Mouse (Mus musculus) stomach, embryonic 15.5 days (tissue): ENCODE results near the gene D330045A20Rik. TPM values are rescaled to one million over a fixed set of nuclear protein-coding genes. Genes with fewer than 3 reads are reported as not detected.
A peak's percentile ranks its signal among the peaks of the same experiment; 100 is the strongest.
"Not testable (repeated sequence)": the region's sequence is repeated elsewhere in the genome, so short reads cannot be mapped to it uniquely, and the experiment has no call there.

ENCODE experiments used
- ATAC-seq: fragments of 200-750 bp; cut with Nextera tagmentation; 2 replicates; pipeline ENCODE4 v1.8.0; 2017; ENCODE audit warnings: low read depth, moderate number of reproducible peaks, moderate TSS enrichment; ENCODE audit not compliant: insufficient read depth, low FRiP score
- H3K27ac ChIP-seq: fragments of 300-500 bp; sonication (generic); 2 replicates; pipeline ENCODE4 v1.5.1; 2015; ENCODE audit warnings: mild to moderate bottlenecking, inconsistent platforms
- H3K27me3 ChIP-seq: fragments of 300-500 bp; sonication (generic); replicated peaks from 2 replicates; pipeline ENCODE4 v1.6.1; 2015; ENCODE audit warnings: inconsistent platforms
- H3K36me3 ChIP-seq: fragments of 300-500 bp; sonication (generic); 2 replicates; pipeline ENCODE4 v1.6.1; 2015; ENCODE audit warnings: inconsistent platforms
- H3K4me1 ChIP-seq: fragments of 300-500 bp; sonication (generic); 2 replicates; pipeline ENCODE4 v1.6.1; 2015; ENCODE audit warnings: inconsistent platforms
- H3K4me2 ChIP-seq: fragments of 300-500 bp; sonication (generic); 2 replicates; pipeline ENCODE4 v1.6.1; 2015; ENCODE audit warnings: mild to moderate bottlenecking, inconsistent platforms
- H3K4me3 ChIP-seq: fragments of 300-500 bp; sonication (generic); replicated peaks from 2 replicates; pipeline ENCODE4 v1.5.1; 2015; ENCODE audit warnings: inconsistent platforms
- H3K9ac ChIP-seq: fragments of 300-500 bp; sonication (generic); 2 replicates; pipeline ENCODE4 v1.6.1; 2015; ENCODE audit warnings: inconsistent platforms
- H3K9me3 ChIP-seq: fragments of 300-500 bp; sonication (generic); 2 replicates; pipeline ENCODE4 v1.6.1; 2016; ENCODE audit warnings: inconsistent platforms
- WGBS: fragments of 180-500 bp; shearing (Covaris S2); methylation state at CpG from one replicate; pipeline ENCODE4 v1.1.7; 2015; 5-methylcytosine and 5-hydroxymethylcytosine counted together
- polyA plus RNA-seq: library from polyadenylated mRNA; unstranded; fragments of >200 nt; fragmentation: Nextera tagmentation; extraction: Ambion mirVana; gene quantifications from 2 replicates; pipeline ENCODE4 v1.2.1, GENCODE M21; 2015

D330045A20Rik gene
- polyA plus RNA-seq, 1 experiment from 2014 or later = 2.3 TPM

DNA sequence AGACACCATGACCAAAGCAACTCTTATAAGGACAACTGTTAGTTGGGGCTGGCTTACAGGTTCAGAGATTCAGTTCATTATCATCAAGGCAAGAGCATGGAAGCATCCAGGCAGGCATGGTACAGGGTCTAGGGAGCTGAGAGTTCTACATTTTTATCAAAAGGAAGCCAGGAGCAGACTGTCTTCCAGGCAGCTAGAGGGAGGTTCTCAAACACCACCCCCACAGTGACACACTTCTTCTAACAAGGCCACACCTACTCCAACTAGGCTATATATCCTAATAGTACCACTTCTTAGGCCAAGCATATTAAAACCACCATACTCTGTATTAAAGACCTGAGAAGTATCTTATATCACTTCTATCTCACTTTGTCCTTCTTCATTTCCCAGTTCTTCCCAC is 49.5 kb downstream of the D330045A20Rik start:
- Histone ChIP-seq H3K27me3 (no peaks in the 10 kb centered on the region), H3K9ac (no peak overlapping the region), H3K27ac (no peak overlapping the region), H3K9me3 (no peaks in the 10 kb centered on the region), H3K4me1 (no peaks in the 10 kb centered on the region), H3K4me2 (no peak overlapping the region), H3K36me3 (no peaks in the 10 kb centered on the region), H3K4me3 (no peak overlapping the region)
- ATAC-seq = no peak

- no peak overlapping the region for H3K4me3 ChIP-seq
- no peak for ATAC-seq
- H3K9me3 ChIP-seq = no peaks in the 10 kb centered on the region
- H3K27ac ChIP-seq = no peak overlapping the region
- H3K27me3 ChIP-seq = no peaks in the 10 kb centered on the region
- no peaks in the 10 kb centered on the region for H3K4me1 ChIP-seq
- H3K4me2 ChIP-seq = no peak overlapping the region
- no peak overlapping the region for H3K9ac ChIP-seq
- H3K36me3 ChIP-seq = no peaks in the 10 kb centered on the region
- WGBS = 75% methylated on average over 4 of the region's 4 CpGs
Measured at GRCm38 (mm10) chrX:139532293-139532692, 52.1 kb downstream of the D330045A20Rik start.

DNA sequence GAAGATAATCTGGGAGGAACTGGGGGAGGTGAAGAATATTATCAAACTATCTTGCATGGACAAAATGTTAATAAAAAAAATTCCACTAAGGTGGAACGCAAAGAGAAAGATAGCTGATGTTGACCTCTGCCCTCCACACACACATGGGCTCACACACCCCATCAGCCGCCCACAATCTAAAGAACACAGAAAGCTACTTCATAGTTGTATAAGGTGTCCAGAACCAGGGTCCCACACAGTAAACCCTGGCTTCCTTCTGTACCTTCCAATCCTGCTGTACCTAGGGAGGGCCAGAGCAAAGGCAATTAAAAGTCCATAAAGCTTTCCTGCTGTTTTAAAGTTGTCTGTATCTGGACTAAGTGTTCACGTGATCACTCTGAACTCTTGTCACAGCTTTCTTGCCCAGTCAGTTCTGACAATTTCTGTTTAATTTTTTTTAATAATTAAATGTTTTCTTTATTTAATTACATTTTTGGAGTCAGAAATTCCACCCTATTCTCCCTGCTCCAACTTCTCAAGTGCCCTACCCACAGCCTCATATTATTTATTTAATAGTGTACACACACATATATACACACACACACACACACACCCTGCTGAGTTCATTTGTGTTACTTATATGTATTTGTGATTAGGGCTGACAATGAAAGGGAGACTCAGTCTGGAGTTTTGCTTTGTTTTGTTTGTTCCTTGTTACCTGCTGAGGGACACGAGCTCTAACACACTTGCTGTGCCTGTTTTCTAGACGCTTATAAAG is 57.7 kb downstream of the D330045A20Rik start:
- ATAC-seq = 0 out of 2 replicates have a peak, but pooled peaks have one; percentile 58
- no peak overlapping the region for H3K9ac ChIP-seq
- no peak overlapping the region for H3K4me2 ChIP-seq
- H3K4me3 ChIP-seq = no peak overlapping the region
- no peaks in the 10 kb centered on the region for H3K4me1 ChIP-seq
- no peaks in the 10 kb centered on the region for H3K27me3 ChIP-seq
- H3K9me3 ChIP-seq = no peaks in the 10 kb centered on the region
- WGBS = 67% methylated on average over 5 of the region's 5 CpGs
- H3K27ac ChIP-seq = no peak overlapping the region
- no peaks in the 10 kb centered on the region for H3K36me3 ChIP-seq

GRCm38 (mm10) chrX:139543726-139544125 is 63.6 kb downstream of the D330045A20Rik start:
- WGBS = 66% methylated on average over 7 of the region's 7 CpGs
- no peak for ATAC-seq

DNA sequence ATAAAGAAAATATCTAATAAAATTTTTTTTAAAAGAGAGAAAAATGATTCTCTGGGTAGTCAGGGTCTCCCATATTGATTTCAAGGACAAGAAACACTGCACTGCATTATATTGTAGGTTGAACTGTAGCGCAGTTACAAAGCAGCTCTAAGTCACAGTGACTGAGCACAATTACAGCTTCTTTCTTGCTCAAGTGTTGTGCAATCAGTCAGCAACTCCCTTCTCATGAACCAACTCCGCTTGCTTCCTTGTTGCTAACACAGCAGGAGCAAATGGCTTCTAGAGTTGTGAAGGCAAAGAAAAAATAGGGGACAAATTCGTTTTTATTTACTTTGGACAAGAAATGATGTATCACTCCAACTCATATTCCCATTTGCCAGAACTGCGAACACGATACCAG is 70.3 kb downstream of the D330045A20Rik start:
- no peak for ATAC-seq
- Histone ChIP-seq H3K4me3 (no peak overlapping the region), H3K36me3 (no peaks in the 10 kb centered on the region), H3K27me3 (no peaks in the 10 kb centered on the region), H3K9ac (no peak overlapping the region), H3K4me2 (no peak overlapping the region), H3K9me3 (no peaks in the 10 kb centered on the region), H3K27ac (no peak overlapping the region), H3K4me1 (no peaks in the 10 kb centered on the region)
- 71% methylated on average over 5 of the region's 5 CpGs for WGBS

More at GRCm38 (mm10) chrX:139543726-139544125, 63.6 kb downstream of the D330045A20Rik start:
- H3K36me3 ChIP-seq = no peaks in the 10 kb centered on the region
- H3K9ac ChIP-seq = no peak overlapping the region
- H3K4me1 ChIP-seq = no peaks in the 10 kb centered on the region
- no peak overlapping the region for H3K4me3 ChIP-seq
- no peaks in the 10 kb centered on the region for H3K9me3 ChIP-seq
- no peak overlapping the region for H3K4me2 ChIP-seq
- no peak overlapping the region for H3K27ac ChIP-seq
- H3K27me3 ChIP-seq = no peaks in the 10 kb centered on the region

DNA sequence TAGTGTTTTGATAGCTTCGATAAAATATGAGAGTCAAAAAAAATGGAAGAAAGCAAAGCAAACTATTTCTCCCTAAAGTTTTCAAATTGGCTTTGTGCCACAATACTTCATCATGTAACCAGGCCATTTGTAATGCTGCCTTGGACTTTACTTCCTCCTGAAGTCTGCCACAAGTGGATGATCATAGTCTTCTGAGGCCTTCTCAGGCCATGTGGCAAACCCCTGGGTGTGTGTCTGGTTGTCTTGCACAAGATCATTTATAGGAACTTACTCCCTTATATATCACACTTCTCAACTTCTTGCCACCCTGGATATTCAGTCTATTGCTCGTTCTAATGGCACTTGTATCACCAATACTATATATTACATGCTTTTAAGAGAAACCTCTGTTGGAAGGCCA is 71.9 kb downstream of the D330045A20Rik start:
- Histone ChIP-seq H3K27ac (no peak overlapping the region), H3K4me1 (no peaks in the 10 kb centered on the region), H3K27me3 (no peaks in the 10 kb centered on the region), H3K4me2 (no peak overlapping the region), H3K9me3 (no peaks in the 10 kb centered on the region), H3K4me3 (no peak overlapping the region), H3K9ac (no peak overlapping the region), H3K36me3 (no peaks in the 10 kb centered on the region)
- no peak for ATAC-seq
- 79% methylated on average over 2 of the region's 2 CpGs for WGBS

DNA sequence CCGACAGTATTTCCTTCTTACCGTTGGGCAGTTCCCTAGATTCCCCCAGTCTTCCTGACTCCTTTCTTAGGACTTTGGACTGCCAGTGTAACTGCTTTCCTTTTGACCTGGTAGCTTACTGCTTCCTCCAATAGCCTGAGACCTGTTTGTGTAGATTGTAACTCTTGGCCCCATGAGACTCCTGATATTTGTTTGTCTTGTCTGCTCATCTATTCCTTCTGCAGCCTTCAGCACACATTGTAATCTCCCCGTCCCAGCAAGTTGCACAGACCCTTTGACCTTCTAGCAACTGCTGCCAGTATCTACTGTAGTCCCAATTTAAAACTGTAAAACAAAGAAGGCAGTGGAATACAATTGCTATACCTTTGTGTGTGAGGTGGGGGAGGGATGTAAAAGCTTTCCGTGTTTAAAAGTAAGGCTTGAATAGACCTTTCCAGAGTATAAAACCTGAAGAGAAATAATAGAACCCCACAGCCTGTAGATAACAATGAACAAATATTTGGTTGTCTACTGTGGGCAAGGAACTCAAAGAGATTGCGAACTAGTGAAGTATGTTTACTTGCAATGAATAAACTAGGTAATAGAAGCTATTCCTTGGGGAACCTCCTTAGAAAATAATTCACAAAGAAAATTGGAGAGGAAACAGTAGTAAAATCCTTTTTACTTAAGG is 82.2 kb downstream of the D330045A20Rik start:
- H3K36me3 ChIP-seq = no peaks in the 10 kb centered on the region
- ATAC-seq = peak; percentile 79
- no peak overlapping the region for H3K4me3 ChIP-seq
- H3K4me2 ChIP-seq = no peak overlapping the region
- H3K27me3 ChIP-seq = no peaks in the 10 kb centered on the region
- H3K27ac ChIP-seq = no peak overlapping the region
- H3K4me1 ChIP-seq = no peaks in the 10 kb centered on the region
- H3K9ac ChIP-seq = no peak overlapping the region
- WGBS = 55% methylated on average over 5 of the region's 5 CpGs
- no peaks in the 10 kb centered on the region for H3K9me3 ChIP-seq

DNA sequence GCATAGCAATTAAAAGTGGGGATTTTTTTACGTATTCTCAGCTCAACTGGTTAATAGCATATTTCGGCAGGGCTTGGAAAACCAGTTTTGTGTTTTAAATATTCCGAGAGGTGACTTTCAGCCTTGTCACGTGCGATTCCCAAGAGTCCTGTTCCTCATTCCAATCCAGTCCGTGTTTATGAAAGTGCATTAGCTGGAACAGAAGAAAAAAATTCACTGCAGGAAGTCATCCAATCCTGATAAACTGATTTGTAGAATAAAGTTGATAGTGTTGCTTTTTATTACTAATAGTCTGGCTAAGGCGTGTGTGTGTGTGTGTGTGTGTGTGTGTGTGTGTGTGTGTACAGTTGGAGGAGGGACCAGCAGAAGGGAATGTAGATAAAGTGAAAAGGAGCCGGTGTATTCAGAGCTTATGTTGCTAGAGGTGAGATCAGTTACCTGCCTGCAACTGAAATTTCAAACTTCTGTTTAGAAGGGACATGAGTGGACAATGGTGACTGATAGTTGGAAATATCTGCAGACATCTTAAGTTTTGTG is 82.8 kb downstream of the D330045A20Rik start, which contains the start of gene Rnf128:
Gene Rnf128 (plus strand): TSS at position 392 of the 537 bp plus-strand sequence.
- Histone ChIP-seq H3K27me3 (no peaks in the 10 kb centered on the region), H3K9ac (no peak within 1 kb of the TSS), H3K27ac (peak within 1 kb of the TSS; percentile 31; the same call in 1 of the 2 replicates), H3K4me3 (peak within 1 kb of the TSS; percentile 14; the same call in 1 of the 2 replicates), H3K4me1 (no peaks in the 10 kb centered on the region), H3K36me3 (no peaks in the 10 kb centered on the region), H3K9me3 (no peaks in the 10 kb centered on the region), H3K4me2 (no peak within 1 kb of the TSS; the same call in 1 of the 2 replicates)
- WGBS = 57% methylated on average over 8 of the region's 8 CpGs
- ATAC-seq = peak; percentile 77

DNA sequence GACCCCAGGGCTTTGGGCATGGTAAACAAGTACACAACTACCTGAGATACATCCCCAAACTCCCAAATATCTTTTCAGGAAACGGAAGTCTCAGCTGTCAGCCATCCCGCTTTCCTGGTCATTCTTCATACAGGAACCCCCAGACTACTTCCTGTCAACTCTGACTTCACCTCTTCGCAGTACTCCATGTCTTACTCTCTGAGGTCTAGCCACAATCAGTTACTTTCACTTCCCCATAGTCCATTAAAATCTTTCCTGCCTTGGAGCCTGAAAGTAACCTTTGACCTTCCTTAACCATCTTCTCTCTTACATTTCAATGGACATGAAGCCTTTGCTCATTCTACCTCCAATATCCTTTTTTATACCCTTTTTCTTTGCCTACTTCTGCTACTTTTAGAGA is 89.9 kb downstream of the D330045A20Rik start:
- no peak for ATAC-seq
- Histone ChIP-seq H3K9me3 (no peaks in the 10 kb centered on the region), H3K4me3 (no peak overlapping the region), H3K4me1 (no peaks in the 10 kb centered on the region), H3K27me3 (no peaks in the 10 kb centered on the region), H3K27ac (no peak overlapping the region), H3K4me2 (no peak overlapping the region), H3K36me3 (no peaks in the 10 kb centered on the region), H3K9ac (no peak overlapping the region)
- 84% methylated on average over 3 of the region's 3 CpGs for WGBS

DNA sequence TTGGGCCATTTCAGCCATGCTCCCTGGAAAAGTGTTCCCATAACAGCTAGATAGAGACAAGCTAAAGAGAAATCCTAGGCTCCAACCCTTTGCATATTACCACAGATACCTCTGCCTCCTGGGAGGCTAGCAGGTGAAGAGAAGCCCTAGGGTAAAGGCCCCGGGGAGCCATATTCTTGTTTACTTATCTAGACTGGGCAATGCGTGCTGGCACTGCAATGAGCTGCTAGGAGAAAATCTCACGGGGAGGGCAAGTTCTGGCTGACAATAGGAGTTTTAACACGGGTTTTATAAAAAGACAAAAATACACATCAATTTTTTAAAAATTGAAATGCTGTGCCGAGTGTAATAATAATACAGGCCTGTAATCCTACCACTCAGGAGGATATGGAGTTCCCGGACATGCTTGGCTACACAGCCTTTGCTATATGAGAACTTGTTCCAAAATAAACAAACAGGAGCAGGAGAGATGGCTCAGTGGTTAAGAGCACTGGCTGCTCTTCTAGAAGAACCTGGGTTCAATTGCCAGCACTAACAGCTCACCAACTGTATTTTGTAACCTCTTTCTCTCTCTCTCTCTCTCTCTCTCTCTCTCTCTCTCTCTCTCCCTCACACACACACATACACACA is 98.6 kb downstream of the D330045A20Rik start:
- Histone ChIP-seq H3K36me3 (no peaks in the 10 kb centered on the region), H3K4me1 (no peaks in the 10 kb centered on the region), H3K27ac (no peak overlapping the region), H3K4me3 (no peak overlapping the region), H3K9me3 (no peaks in the 10 kb centered on the region), H3K27me3 (no peaks in the 10 kb centered on the region), H3K4me2 (no peak overlapping the region), H3K9ac (no peak overlapping the region)
- 65% methylated on average over 6 of the region's 6 CpGs for WGBS
- ATAC-seq = no peak

DNA sequence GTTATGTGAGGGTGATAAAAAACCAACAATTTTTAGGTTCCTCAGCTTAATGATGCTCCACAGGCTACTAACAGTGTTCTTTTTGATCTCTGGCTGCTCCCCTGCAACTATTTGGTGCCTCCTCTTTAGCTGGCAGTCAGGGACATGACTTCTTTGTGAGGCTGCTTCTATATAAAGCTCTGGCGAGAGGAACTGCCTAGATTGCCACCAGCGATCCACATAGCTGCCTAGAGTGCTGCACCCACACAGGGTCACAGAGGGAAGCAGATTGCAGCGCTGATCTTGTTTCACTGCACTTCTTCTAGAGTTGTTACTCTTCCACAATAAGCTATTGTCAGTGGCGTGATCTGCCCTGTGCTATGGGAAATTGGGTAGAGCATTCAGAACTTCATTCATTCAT is 103.4 kb downstream of the D330045A20Rik start:
- no peaks in the 10 kb centered on the region for H3K36me3 ChIP-seq
- no peaks in the 10 kb centered on the region for H3K9me3 ChIP-seq
- no peaks in the 10 kb centered on the region for H3K4me1 ChIP-seq
- no peak overlapping the region for H3K4me2 ChIP-seq
- 56% methylated on average over 4 of the region's 4 CpGs for WGBS
- H3K9ac ChIP-seq = no peak overlapping the region
- no peak overlapping the region for H3K4me3 ChIP-seq
- H3K27me3 ChIP-seq = no peaks in the 10 kb centered on the region
- H3K27ac ChIP-seq = no peak overlapping the region
- ATAC-seq = no peak

DNA sequence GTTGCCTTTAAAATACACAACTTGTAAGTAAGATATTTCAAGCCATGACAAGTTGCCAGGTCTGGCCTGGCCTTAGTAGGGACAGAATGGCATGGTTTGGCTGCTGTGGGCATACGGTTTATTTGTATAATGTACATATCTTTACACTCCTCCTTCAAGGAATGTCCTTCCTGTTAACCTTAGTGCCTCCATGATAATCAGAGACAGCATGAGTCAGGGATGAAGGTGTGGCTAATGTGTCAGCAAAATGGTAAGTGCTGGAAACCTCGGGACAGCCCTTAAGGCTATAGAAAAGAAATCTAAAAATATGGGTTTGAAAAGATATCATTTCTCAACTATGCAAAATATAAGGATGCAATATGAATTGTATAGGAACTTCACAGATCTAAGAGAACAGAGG is 106.5 kb downstream of the D330045A20Rik start:
- not testable (repeated sequence) for H3K9me3 ChIP-seq, H3K27me3 ChIP-seq, H3K36me3 ChIP-seq, H3K9ac ChIP-seq, H3K27ac ChIP-seq, H3K4me3 ChIP-seq, H3K4me2 ChIP-seq, H3K4me1 ChIP-seq, ATAC-seq
- 61% methylated on average over 2 of the region's 2 CpGs for WGBS
